Mouse (Mus musculus) gastrocnemius, postnatal 10 days (tissue): ENCODE results near the gene Hsd17b14. TPM values are rescaled to one million over a fixed set of nuclear protein-coding genes. Genes with fewer than 3 reads are reported as not detected.

Experiments
- DNase-seq: peaks from one replicate; pipeline ENCODE4 v3.0.0; 2021; ENCODE audit warnings: mixed read lengths
- total RNA-seq, 2 experiments: library from RNA; stranded (reverse); gene quantifications; 2 replicates each; pipeline ENCODE4 v1.2.3; 2021

Gene Hsd17b14
- total RNA-seq, 2 experiments from 2014 or later = 0.19 TPM; not detected in 1

DNA sequence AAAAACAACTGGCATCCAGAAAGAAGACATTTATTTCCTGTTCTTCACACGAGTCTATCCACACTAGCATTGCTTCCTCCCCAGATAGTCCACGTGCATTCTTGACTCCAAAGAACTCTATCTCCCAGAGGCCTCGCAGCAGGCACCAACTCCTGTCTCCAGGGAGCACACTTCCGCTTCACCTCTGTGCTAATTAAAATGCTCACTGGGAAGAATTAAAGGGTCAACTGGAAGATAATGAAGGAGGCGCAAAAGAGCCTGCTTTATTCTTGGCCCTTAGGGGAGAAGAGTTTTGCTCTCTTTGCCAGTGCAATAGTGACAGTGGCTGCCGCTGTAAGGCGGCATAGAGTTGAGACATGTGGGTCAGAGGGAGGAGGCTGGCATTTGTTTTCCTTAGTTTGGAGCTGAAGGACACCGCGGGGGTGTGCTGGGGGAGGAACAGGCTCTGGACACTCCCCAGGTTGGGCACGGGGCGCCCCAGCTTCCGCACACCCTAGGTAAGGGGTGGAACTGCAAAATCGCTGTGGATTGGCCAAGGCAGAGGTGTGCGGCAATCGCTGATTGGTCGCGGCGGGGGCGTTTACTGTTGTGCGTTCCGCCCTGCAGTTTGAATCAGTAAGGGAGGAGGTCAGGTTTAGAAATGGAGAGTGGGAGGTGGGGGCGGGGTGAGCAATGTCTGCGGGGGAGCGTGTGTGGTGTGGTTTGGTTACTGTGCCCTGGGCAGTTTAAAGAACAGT is 13.3 kb downstream of the Hsd17b14 start:
- peak; percentile 83 for DNase-seq

DNA sequence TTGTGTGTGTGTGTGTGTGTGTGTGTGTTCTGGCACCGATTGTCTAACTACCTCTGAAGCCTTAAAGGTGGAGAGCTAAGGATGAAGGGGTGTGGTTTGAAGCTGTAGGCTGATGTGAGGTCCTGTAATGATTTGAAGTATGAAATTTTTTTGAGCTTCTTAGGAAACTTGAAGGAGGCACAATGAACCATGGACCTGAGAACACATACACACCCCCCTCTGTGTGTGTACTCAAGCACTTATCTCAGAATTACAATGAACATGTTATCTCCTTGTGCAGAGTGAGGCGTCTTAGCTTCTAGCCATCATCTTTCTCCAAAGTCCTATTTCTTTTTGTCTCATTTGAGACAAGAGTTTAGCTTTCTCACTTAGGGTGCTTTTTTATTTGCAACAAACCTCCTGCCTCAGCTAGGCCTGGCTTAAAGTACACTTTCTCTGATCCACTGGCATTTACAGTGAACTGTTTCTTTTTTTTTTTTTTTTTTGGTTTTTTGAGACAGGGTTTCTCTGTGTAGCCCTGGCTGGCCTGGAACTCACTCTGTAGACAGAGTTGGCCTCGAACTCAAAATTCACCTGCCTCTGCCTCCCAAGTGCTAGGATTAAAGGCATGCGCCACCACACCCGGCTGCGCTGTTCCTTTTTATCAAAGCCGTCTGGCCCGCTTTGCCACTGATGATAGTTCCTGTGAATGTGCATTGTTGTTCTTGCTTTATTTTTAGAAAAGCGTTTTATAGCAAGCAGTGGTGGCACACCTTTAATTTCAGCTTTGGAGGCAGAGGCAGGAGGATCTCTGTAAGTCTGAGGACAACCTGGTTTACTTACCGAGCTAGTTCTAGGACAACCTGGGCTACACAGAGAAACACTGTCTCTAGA is 14.1 kb downstream of the Hsd17b14 start:
- no peak for DNase-seq

DNA sequence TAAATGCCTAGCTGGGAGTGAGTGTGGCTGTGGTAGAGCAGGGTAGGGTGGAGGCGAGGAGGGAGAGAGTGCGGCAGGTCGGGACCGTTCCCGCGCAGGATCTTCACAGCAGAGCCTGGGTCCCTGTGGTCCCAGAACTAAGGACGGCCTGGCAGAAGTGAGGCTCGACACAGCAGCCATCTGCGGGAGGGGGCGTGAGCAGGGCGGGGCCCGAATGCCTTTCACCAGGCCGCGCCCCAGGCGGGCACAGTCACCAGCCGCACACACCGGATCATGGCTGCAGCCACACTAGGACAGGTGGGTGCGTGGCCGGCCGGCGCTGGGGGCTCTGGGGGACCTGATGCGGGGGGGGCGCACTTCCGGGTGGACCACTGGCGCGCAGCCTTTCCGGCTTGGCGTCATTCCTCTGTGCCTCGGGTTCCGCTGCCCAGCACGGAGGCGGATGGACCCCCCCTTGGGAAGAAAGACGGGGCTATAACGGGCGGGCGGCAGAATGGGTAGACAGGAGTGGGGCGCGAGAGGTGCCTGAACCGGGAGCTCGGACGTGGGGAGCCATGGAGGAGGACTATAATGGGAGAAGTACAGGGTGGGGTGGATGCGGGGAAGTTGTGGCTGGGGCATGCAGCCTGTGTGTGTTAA is 15.5 kb downstream of the Hsd17b14 start, which contains the start of gene Bcat2:
Gene Bcat2, plus strand, starts transcription at position 51 of the 639 bp plus-strand sequence.
- peak; percentile 76 for DNase-seq

GRCm38 (mm10) chr7:45571966-45572365 is 17.3 kb downstream of the Hsd17b14 start:
- no peak for DNase-seq

GRCm38 (mm10) chr7:45573954-45574353 is 19.3 kb downstream of the Hsd17b14 start:
- no peak for DNase-seq

GRCm38 (mm10) chr7:45574472-45575379 is 20.0 kb downstream of the Hsd17b14 start:
- DNase-seq = no peak

- no peak for DNase-seq
These were observed 31.2 kb downstream of the Hsd17b14 start for GRCm38 (mm10) chr7:45585923-45586322.

GRCm38 (mm10) chr7:45587631-45588592 is 33.2 kb downstream of the Hsd17b14 start:
- DNase-seq = no peak

- peak; percentile 91 for DNase-seq
These were observed 34.5 kb downstream of the Hsd17b14 start for GRCm38 (mm10) chr7:45589173-45589572.

DNA sequence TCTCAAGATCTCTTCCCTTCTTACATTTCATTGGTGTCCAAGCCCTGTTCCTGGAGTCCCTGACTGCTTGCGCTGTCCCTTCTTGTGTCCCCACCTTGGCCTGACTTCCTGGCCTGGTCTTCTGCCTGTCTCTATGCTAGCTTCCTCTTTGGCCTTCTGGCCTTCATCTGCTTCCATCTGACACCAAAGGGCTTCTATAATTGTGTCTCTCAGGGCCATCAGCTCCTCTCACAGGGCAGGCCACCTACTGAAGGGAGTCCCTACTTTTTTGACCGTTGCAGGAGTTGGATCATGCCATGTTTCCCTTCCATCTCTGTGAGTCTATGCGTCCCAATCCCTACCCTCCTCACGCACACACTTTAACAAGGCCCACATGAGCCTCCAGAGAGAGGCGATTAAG is 35.2 kb downstream of the Hsd17b14 start:
- DNase-seq = no peak

- DNase-seq = no peak
These were observed 36.2 kb downstream of the Hsd17b14 start for GRCm38 (mm10) chr7:45590874-45591273.

- no peak for DNase-seq
These were observed 37.2 kb downstream of the Hsd17b14 start for GRCm38 (mm10) chr7:45591880-45592279.

DNA sequence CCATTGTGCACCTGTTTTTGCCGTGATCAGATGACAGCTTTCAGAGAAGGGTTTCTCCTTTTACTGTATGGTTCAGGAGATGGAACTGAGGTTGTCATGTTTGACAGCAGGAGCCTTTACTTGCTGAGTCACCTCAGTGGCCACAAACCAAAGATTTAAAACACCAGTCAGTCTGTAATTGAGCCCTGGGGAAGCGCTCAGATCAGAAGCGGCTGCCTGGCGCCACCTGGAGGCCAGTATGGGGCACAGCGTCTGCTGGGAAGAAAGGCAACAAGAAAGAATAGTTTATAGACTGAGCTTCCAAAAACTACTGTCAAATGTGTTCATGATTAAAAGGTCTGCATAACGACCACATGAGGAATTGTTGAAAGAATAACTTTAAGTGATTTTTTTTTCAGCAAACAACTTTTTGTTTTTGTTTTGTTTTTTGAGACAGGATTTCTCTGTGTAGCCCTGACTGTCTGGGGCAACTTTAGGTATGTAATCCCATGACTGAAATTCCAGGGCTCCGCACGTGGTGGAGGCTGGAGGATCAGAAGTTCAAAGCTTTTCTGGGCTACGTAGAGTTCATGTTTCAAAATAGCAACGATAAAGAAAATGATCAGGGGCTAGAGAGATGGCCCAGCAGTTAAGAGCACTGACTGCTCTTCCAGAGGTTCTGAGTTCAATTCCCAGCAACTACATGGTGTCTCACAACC is 38.6 kb downstream of the Hsd17b14 start:
- peak; percentile 74 for DNase-seq

DNA sequence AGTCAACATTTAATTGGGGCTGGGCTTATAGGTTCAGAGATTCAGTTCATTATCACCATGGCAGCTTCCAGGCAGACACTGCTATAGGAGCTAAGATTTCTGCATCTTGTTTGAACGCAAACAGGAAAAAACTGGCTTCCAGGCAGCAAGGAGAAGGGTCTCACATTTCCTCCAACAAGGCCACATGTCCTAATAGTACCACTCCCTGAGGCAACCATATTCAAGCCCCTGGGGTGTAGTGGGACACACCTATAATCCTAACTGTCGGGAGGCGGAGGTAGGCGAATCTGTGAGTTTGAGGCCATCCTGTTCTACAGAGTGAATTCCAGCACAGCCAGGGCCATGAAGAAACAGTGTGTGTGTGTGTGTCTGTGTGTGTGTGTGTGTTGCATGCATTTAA is 40.5 kb downstream of the Hsd17b14 start:
- no peak for DNase-seq

DNA sequence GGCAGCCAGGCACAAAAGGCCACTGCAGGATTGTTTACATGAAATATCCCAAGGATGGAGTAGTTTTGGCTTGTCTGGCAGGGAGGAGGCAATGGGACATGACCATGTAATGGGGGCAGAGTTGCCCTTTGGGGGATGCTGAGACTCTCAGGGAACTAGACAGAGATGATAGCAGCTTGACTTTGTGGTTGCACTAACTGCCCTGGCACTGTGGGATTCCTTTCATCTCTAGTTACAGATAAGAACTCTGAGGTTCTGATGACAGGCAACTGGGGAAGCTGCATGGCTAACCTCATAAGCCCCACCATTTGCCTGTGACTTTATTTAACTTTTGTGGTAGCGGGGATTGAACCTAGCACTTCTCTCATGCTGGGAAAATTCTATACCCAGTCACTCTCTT is 41.4 kb downstream of the Hsd17b14 start:
- no peak for DNase-seq

DNA sequence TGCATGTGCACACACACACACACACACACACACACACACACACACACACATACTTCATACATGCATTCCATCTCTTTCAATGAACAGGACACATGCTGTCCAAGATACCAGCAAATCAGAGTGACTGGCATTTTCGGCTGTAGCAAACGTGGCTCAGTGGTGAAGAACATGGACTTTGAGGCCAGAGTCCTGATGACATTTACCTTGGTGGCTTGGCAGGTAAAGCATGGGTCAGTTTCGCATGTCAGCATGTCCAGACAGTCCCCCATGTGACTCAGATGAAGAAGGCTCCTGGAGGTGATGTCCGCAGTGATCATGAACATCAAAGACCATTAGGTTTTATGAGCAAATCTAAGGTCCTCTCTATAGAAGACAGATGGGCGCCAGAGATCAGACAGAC is 42.3 kb downstream of the Hsd17b14 start:
- DNase-seq = no peak

DNA sequence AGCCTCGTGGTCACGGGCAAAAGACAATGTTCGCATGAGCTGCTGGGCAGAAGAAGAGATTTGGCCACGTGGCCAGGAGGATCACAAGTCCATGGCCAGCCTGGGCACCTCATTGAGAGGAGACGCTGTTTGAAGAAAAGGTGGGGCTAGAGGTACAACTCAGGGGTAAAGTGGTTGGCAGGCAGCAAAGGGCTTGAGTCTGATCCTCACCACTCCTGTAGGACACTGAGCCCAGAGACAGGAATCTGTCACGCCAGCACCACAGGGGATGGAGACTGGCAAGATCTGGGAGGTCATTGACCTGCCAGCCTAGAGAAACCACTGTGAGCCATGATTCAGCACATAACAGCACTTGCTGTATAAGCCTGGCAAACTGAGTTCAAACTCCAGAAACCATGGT is 42.8 kb downstream of the Hsd17b14 start:
- no peak for DNase-seq

- no peak for DNase-seq
These were observed 44.5 kb downstream of the Hsd17b14 start for GRCm38 (mm10) chr7:45598960-45599879.
